Mouse (Mus musculus): ENCODE results near the gene Rrp36. TPM values are rescaled to one million over a fixed set of nuclear protein-coding genes. Genes with fewer than 3 reads are reported as not detected.

Rrp36 gene
- total RNA-seq, 2 experiments from 2014 or later: 17.2 to 19.7 TPM

GRCm38 (mm10) chr17:46618769-46619682 is 55.1 kb downstream of the Rrp36 start:
- no peak for DNase-seq (ENCODE audit: low spot score in 2 of 2)

- no peak for DNase-seq (ENCODE audit: low spot score in 2 of 2)
Observed at GRCm38 (mm10) chr17:46618394-46618768, 55.8 kb downstream of the Rrp36 start.

GRCm38 (mm10) chr17:46617799-46618198 is 56.4 kb downstream of the Rrp36 start:
- no peak for DNase-seq (ENCODE audit: low spot score in 2 of 2)

Other genes with a start within 250 kb of the Rrp36 start
- 1 to 10 TPM; 4.7 to 4.8 TPM for gene Crip3, start 245.4 kb downstream of the Rrp36 start, total RNA-seq (2021)
- gene Slc22a7, start 235.9 kb downstream of the Rrp36 start, total RNA-seq (2021): under 1 TPM in 1 of 2 experiments, not detected in 1; 0.43 TPM
- 100 to 1,000 TPM; 117 to 120 TPM for gene Ttbk1, start 186.7 kb downstream of the Rrp36 start, total RNA-seq (2021)
- gene Dnph1, start 177.6 kb downstream of the Rrp36 start, total RNA-seq (2021): 1 to 10 TPM; 5.1 to 5.9 TPM
- 10 to 100 TPM; 61.8 to 66.4 TPM for gene Cul9, start 128.0 kb downstream of the Rrp36 start, total RNA-seq (2021)
- gene Srf, start 118.2 kb downstream of the Rrp36 start, total RNA-seq (2021): 10 to 100 TPM; 80.8 to 89.0 TPM
- gene Ptk7, start 44.8 kb downstream of the Rrp36 start, total RNA-seq (2021): 1 to 10 TPM; 8.0 to 9.0 TPM
- gene Klc4, start 28.3 kb downstream of the Rrp36 start, total RNA-seq (2021): 10 to 100 TPM; 22.4 to 22.6 TPM
- gene Mrpl2, start 28.1 kb downstream of the Rrp36 start, total RNA-seq (2021): 10 to 100 TPM; 53.1 to 60.7 TPM
- 10 to 100 TPM; 18.9 to 20.2 TPM for gene Cul7, start 24.0 kb downstream of the Rrp36 start, total RNA-seq (2021)
- gene Mea1, start 4.4 kb upstream of the Rrp36 start, total RNA-seq (2021): 100 to 1,000 TPM in 1 of 2 experiments, 10 to 100 TPM in 1; 97.2 to 109 TPM
- 100 to 1,000 TPM; 172 to 177 TPM for gene Klhdc3, start 6.6 kb upstream of the Rrp36 start, total RNA-seq (2021)
- gene Ppp2r5d, start 30.8 kb upstream of the Rrp36 start, total RNA-seq (2021): 10 to 100 TPM; 89.3 to 90.9 TPM
- 10 to 100 TPM; 55.5 to 62.4 TPM for gene Pex6, start 37.1 kb upstream of the Rrp36 start, total RNA-seq (2021)
- 1 to 10 TPM in 1 of 2 experiments, not detected in 1; 1.1 TPM for gene Gnmt, start 54.8 kb upstream of the Rrp36 start, total RNA-seq (2021)
- 10 to 100 TPM; 66.6 to 71.8 TPM for gene Cnpy3, start 77.9 kb upstream of the Rrp36 start, total RNA-seq (2021)
- gene Ptcra, start 89.4 kb upstream of the Rrp36 start, total RNA-seq (2021): under 1 TPM in 1 of 2 experiments, not detected in 1; 0.25 TPM
- gene 2310039H08Rik, start 98.3 kb upstream of the Rrp36 start, total RNA-seq (2021): 1 to 10 TPM; 4.9 to 8.3 TPM
- gene Rpl7l1, start 108.3 kb upstream of the Rrp36 start, total RNA-seq (2021): 10 to 100 TPM; 49.0 to 55.9 TPM
- gene Bicral, start 184.1 kb upstream of the Rrp36 start, total RNA-seq (2021): 10 to 100 TPM; 61.5 to 65.7 TPM
- 10 to 100 TPM; 29.9 to 30.2 TPM for gene Tbcc, start 216.3 kb upstream of the Rrp36 start, total RNA-seq (2021)
- not detected for gene Prph2, start 236.1 kb upstream of the Rrp36 start, total RNA-seq (2021)